Mouse (Mus musculus) cerebellum, postnatal 25 days (tissue): ENCODE results near the gene Nif3l1.

Experiments used
- DNase-seq, 2 experiments: peaks; one replicate each; pipeline ENCODE4 v3.0.0; 2021; ENCODE audit warnings: mixed read lengths in 2 of 2

The Nif3l1 gene

DNA sequence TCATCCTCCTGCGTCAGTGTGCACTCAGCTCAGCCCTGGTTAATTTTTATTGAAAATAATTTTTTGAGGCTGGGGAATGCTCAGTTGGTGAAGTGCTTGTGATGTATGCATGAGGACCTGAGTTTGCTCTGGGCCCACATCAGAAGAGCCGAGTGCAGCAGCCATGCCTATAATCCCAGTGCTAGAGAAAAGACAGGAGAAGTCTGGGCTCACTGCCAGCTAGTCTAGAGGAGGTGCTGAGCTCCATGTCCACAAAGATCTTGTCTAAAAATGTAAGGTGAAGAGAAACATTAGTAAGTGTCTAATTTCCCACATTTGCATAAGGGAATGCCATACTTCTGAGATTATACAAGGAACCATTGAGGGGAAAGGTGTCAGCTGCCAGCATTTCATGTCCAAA lies 13.9 kb downstream of the Nif3l1 start:
- DNase-seq = peak; percentile 40 to 72

DNA sequence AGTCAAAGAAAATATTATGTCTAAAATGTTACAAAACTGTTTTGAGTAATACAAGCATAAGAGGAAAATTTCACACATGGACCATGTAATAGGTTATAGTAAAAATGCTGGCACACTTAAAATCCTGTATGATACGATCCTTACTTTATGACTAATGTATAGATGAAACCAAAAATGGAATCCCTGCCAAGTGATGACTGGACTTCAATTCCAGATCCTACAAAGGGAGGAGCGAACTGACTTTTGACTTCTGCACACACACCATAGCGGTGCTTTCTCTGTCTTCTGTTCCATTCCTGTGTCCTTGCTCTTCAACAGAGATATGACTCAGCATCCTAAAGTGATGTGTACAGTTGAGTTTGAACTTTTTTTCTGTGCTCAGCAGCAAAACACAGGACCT lies 15.6 kb downstream of the Nif3l1 start:
- DNase-seq = no peak

- DNase-seq = no peak
These were observed 19.0 kb downstream of the Nif3l1 start for GRCm38 (mm10) chr1:58463935-58464334.

GRCm38 (mm10) chr1:58465042-58465441 lies 20.1 kb downstream of the Nif3l1 start:
- peak; percentile 60 to 73 for DNase-seq

- DNase-seq = peak; percentile 48 to 64
These were observed 20.6 kb downstream of the Nif3l1 start for GRCm38 (mm10) chr1:58465561-58465960.

DNA sequence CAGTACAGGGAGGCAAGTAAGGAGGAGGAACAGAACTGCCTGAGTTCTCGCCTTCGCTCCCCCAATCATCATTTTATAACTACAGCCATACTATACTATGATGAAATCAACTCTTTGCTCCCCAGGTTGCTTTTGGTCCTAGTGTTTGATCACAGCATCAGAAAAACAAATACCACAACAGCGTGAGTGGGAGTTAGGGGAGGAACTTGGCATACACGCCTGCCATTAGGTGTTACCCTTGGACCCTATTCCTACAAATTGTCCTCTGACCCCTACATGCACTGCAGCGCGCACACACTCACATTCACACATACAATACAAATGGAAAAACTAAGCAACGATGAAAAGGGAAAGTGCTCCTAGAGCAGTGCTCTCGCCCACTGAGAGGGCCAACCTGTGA lies 30.7 kb downstream of the Nif3l1 start:
- DNase-seq = no peak

- DNase-seq = no peak
These were observed 37.7 kb downstream of the Nif3l1 start for GRCm38 (mm10) chr1:58482647-58483046.

GRCm38 (mm10) chr1:58495603-58496002 lies 50.7 kb downstream of the Nif3l1 start:
- DNase-seq = no peak

- no peak for DNase-seq
These were observed 52.7 kb downstream of the Nif3l1 start for GRCm38 (mm10) chr1:58497678-58498077.

GRCm38 (mm10) chr1:58498758-58499157 lies 53.8 kb downstream of the Nif3l1 start:
- DNase-seq = no peak

GRCm38 (mm10) chr1:58503134-58503533 lies 58.2 kb downstream of the Nif3l1 start:
- no peak for DNase-seq

GRCm38 (mm10) chr1:58503793-58504370 lies 58.9 kb downstream of the Nif3l1 start:
- DNase-seq = no peak

DNA sequence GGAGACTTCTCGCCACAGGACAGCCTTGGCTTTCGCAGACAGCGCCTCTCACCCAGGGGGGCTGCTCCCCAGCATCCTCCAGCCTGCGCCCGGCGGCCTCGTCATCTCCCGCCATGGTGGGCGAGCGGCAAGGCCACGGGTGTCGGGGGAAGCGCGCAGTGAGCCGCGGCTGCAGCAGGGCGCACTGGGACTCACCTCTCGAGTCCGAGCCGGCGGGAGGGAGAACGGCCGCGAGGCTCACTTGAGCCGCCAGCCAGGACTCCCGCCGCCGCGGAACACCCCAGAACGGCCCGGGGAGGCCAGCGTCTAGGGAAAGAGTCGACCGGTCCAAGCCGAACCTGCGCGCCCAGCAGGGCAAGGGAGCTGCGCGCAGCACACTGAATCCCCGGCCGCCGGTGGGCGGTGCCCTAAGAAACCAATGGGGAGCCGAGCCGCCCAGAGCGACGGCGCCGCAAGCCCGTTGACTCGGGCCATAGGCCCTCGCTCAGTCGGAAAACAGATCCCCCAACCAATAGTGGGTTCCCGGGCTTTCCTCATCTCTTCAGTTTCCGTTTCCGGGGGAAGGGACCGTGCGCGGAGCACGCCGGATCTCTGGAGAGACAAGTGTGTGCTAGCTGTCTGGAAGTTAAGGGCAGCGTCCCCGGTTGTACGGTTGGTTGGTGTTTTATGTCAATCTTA lies 59.8 kb downstream of the Nif3l1 start, which contains the start of gene Orc2:
Gene Orc2, minus strand, starts transcription at position 533 of the 678 bp plus-strand sequence.
- peak; percentile 93 to 95 for DNase-seq

- DNase-seq = no peak
These were observed 62.3 kb downstream of the Nif3l1 start for GRCm38 (mm10) chr1:58507249-58507648.
